Mouse (Mus musculus): ENCODE measurements around the gene Chchd4.
"Not testable (repeated sequence)": the region's sequence is repeated elsewhere in the genome, so short reads cannot be mapped to it uniquely, and the experiment has no call there.

The Chchd4 gene

GRCm38 (mm10) chr6:91474441-91475190 is 1.3 kb upstream of the Chchd4 start:
- in situ Hi-C loops (cut with MseI, MboI): no loop called here

- in situ Hi-C loops (cut with MseI, MboI): no loop called here
These were observed 577 bp upstream of the Chchd4 start for GRCm38 (mm10) chr6:91473805-91474440.

GRCm38 (mm10) chr6:91472319-91472718 is 1.0 kb downstream of the Chchd4 start:
- in situ Hi-C loops (cut with MseI, MboI): no loop called here

GRCm38 (mm10) chr6:91471427-91471826 is 1.9 kb downstream of the Chchd4 start:
- in situ Hi-C loops (cut with MseI, MboI): not testable (repeated sequence)

GRCm38 (mm10) chr6:91470712-91471111 is 2.6 kb downstream of the Chchd4 start:
- in situ Hi-C loops (cut with MseI, MboI): no loop called here

GRCm38 (mm10) chr6:91467106-91467505 is 6.2 kb downstream of the Chchd4 start:
- in situ Hi-C loops (cut with MseI, MboI): no loop called here

GRCm38 (mm10) chr6:91465756-91466155 is 7.6 kb downstream of the Chchd4 start:
- in situ Hi-C loops (cut with MseI, MboI): no loop called here

- in situ Hi-C loops (cut with MseI, MboI): no loop called here
These were observed 13.9 kb downstream of the Chchd4 start for GRCm38 (mm10) chr6:91459471-91459870.

GRCm38 (mm10) chr6:91454546-91454945 is 18.8 kb downstream of the Chchd4 start:
- in situ Hi-C loops (cut with MseI, MboI): no loop called here

- in situ Hi-C loops (cut with MseI, MboI): no loop called here
These were observed 21.3 kb downstream of the Chchd4 start for GRCm38 (mm10) chr6:91452056-91452455.

- in situ Hi-C loops (cut with MseI, MboI): no loop called here
These were observed 23.7 kb downstream of the Chchd4 start for GRCm38 (mm10) chr6:91449472-91450225.

GRCm38 (mm10) chr6:91445316-91445715 is 28.0 kb downstream of the Chchd4 start:
- in situ Hi-C loops (cut with MseI, MboI): no loop called here

GRCm38 (mm10) chr6:91441145-91441662 is 32.1 kb downstream of the Chchd4 start:
- in situ Hi-C loops (cut with MseI, MboI): no loop called here

- in situ Hi-C loops (cut with MseI, MboI): no loop called here
These were observed 32.7 kb downstream of the Chchd4 start for GRCm38 (mm10) chr6:91440474-91441144.

- in situ Hi-C loops (cut with MseI, MboI): no loop called here
These were observed 49.2 kb downstream of the Chchd4 start for GRCm38 (mm10) chr6:91424151-91424550.

- in situ Hi-C loops (cut with MseI, MboI): no loop called here
These were observed 51.7 kb downstream of the Chchd4 start for GRCm38 (mm10) chr6:91421629-91422028.

GRCm38 (mm10) chr6:91417291-91417845 is 56.0 kb downstream of the Chchd4 start:
- in situ Hi-C loops (cut with MseI, MboI): loop anchor here in 1 of 2 experiments (10.0 kb wide), 1 partner anchor 243 kb away; no protein-coding TSS in a partner anchor

GRCm38 (mm10) chr6:91416146-91416545 is 57.2 kb downstream of the Chchd4 start:
- in situ Hi-C loops (cut with MseI, MboI): loop anchor here in 1 of 2 experiments (10.0 kb wide), 1 partner anchor 241 kb away; no protein-coding TSS in a partner anchor

- in situ Hi-C loops (cut with MseI, MboI): loop anchor here (5.0 to 10.0 kb wide), 2 partner anchors 128 to 240 kb away; no protein-coding TSS in a partner anchor
These were observed 58.5 kb downstream of the Chchd4 start for GRCm38 (mm10) chr6:91414890-91415289.

Measured in mouse trophoblast stem cell (cell line).